Mouse (Mus musculus) ES-Bruce4 (cell line): ENCODE results near the gene Spata25.

ENCODE experiments used
- CTCF ChIP-seq: IDR thresholded peaks from one replicate; pipeline ENCODE4 v1.8.1; 2011; ENCODE audit warnings: low read depth, low read length
- EP300 ChIP-seq: IDR thresholded peaks from 2 replicates; pipeline ENCODE4 v1.6.1; 2011; ENCODE audit warnings: low read depth, low read length; ENCODE audit not compliant: insufficient read depth
- POLR2A ChIP-seq: IDR thresholded peaks from one replicate; pipeline ENCODE4 v1.8.1; 2011; ENCODE audit warnings: low read length; ENCODE audit not compliant: insufficient read depth

GRCm38 (mm10) chr2:164787032-164787431 is 41.3 kb downstream of the Spata25 start:
- TF ChIP-seq CTCF, result no peak
- TF ChIP-seq EP300, result no peak
- no peak for TF ChIP-seq POLR2A
